34 mouse cellular contexts compared by ENCODE assay signal in genomic region chr6:55887598-55887997, GRCm38 (mm10). TPM values are rescaled to one million over a fixed set of nuclear protein-coding genes. Genes with fewer than 3 reads are reported as not detected.
"Had no signal": no experiment of that assay in that cellular context is flagged by ENCODE, and none has a peak within 500 bp of the region (broad histone marks: within the 10 kb centered on the region; RNA-seq: fewer than 3 reads in every experiment).

No protein-coding gene starts in this region.

- H3K27me3 ChIP-seq: embryonic facial prominence, embryonic 12.5 days; embryonic facial prominence, embryonic 13.5 days; embryonic facial prominence, embryonic 15.5 days; forebrain, embryonic 12.5 days; forebrain, embryonic 13.5 days; forebrain, embryonic 15.5 days had no signal

- H3K4me3 ChIP-seq: embryonic facial prominence, embryonic 10.5 days; embryonic facial prominence, embryonic 12.5 days; embryonic facial prominence, embryonic 13.5 days; embryonic facial prominence, embryonic 15.5 days; erythroblast, embryonic 14.5 days; forebrain, embryonic 10.5 days; forebrain, embryonic 12.5 days; forebrain, embryonic 13.5 days; forebrain, embryonic 15.5 days; gastrocnemius, adult 2 months; heart, adult 2 months had no signal

- H3K9me3 ChIP-seq: embryonic facial prominence, embryonic 10.5 days; embryonic facial prominence, embryonic 12.5 days; embryonic facial prominence, embryonic 13.5 days; embryonic facial prominence, embryonic 15.5 days; forebrain, embryonic 10.5 days; forebrain, embryonic 12.5 days; forebrain, embryonic 13.5 days; forebrain, embryonic 15.5 days had no signal

- H3K4me2 ChIP-seq: embryonic facial prominence, embryonic 12.5 days; embryonic facial prominence, embryonic 13.5 days; embryonic facial prominence, embryonic 15.5 days; forebrain, embryonic 12.5 days; forebrain, embryonic 13.5 days; forebrain, embryonic 15.5 days had no signal

- H3K27ac ChIP-seq: embryonic facial prominence, embryonic 10.5 days; embryonic facial prominence, embryonic 12.5 days; embryonic facial prominence, embryonic 13.5 days; embryonic facial prominence, embryonic 15.5 days; forebrain, embryonic 10.5 days; forebrain, embryonic 12.5 days; forebrain, embryonic 13.5 days; forebrain, embryonic 15.5 days; gastrocnemius, adult 2 months; heart, adult 2 months had no signal

- H3K4me1 ChIP-seq: embryonic facial prominence, embryonic 10.5 days; embryonic facial prominence, embryonic 12.5 days; embryonic facial prominence, embryonic 13.5 days; embryonic facial prominence, embryonic 15.5 days; forebrain, embryonic 10.5 days; forebrain, embryonic 12.5 days; forebrain, embryonic 13.5 days; forebrain, embryonic 15.5 days had no signal

- ATAC-seq: forebrain, embryonic 13.5 days; forebrain, embryonic 14.5 days; forebrain, embryonic 15.5 days; forebrain, embryonic 16.5 days; forebrain, postnatal 0 days had no signal

- H3K9ac ChIP-seq: embryonic facial prominence, embryonic 12.5 days; embryonic facial prominence, embryonic 13.5 days; embryonic facial prominence, embryonic 15.5 days; forebrain, embryonic 12.5 days; forebrain, embryonic 13.5 days; forebrain, embryonic 15.5 days; forebrain, postnatal 0 days had no signal

- DNase-seq: cerebellum, adult 8-10 months; cerebellum, adult 9-10 months; cerebellum, adult 9-11 months; cerebellum, postnatal 10 days; cerebellum, postnatal 14 days; cerebellum, postnatal 25 days; cerebellum, postnatal 36 days; embryo, embryonic 11 days; forebrain, postnatal 0 days; gastrocnemius, adult 2 months; gastrocnemius, postnatal 10 days; gastrocnemius, postnatal 14 days; gastrocnemius, postnatal 25 days; gastrocnemius, postnatal 36 days; heart, adult 11 months; heart, adult 18-20 months; heart, adult 2 months had no signal

- H3K36me3 ChIP-seq: embryonic facial prominence, embryonic 10.5 days; embryonic facial prominence, embryonic 12.5 days; embryonic facial prominence, embryonic 13.5 days; embryonic facial prominence, embryonic 15.5 days; forebrain, embryonic 10.5 days; forebrain, embryonic 12.5 days; forebrain, embryonic 15.5 days had no signal

RNA-seq across cellular contexts. Expression of gene Itprid1, which starts 50.9 kb away (rescaled TPM):
- total RNA-seq: common myeloid progenitor, adult 5-6 weeks; gastrocnemius, adult 18-20 months; gastrocnemius, adult 2 months; gastrocnemius, adult 8-10 months; gastrocnemius, postnatal 10 days; gastrocnemius, postnatal 14 days; gastrocnemius, postnatal 25 days; gastrocnemius, postnatal 36 days; gastrocnemius, postnatal 4 days; granulocyte monocyte progenitor cell, adult 5-6 weeks; heart, adult 2 months; heart, adult 8-10 months had no signal
- polyA plus RNA-seq: embryonic facial prominence, embryonic 10.5 days; erythroblast, embryonic 14.5 days; forebrain, embryonic 10.5 days had no signal
